ENCODE assay signal across 8 mouse cellular contexts in the genomic region with DNA sequence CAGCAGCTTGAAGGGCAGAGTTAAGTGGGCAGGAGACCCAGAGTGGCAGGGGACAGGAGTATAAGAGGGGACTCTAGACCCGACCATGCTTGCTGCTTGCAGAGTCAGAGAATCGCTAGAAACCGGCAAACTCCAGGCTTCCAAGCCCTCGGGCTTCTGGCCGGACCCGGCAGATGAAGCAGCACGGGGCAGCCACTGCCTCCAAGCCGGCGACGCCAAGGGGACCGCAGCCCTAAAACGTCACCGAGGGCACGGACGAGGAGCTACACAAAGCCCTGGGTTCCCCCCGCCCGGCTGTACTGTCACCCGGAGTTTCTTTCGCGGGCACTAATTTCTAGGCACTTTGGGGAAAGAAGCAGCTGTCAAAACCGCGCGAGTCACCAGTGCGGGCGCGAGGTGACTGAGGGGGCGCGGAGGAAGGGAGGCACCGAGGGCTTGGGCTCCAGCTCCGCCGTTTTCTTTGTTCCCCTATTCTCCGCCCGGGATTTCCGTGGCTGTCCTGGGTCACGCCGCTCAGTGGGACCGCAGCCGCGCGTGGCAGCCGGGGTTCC. TPM values are rescaled to one million over a fixed set of nuclear protein-coding genes. Genes with fewer than 3 reads are reported as not detected.
DNase-seq lines count a peak whose midpoint lies in the region; ATAC-seq lines count a peak whose summit lies in the region.

No protein-coding gene starts in this region.

- H3K27ac ChIP-seq in forebrain, embryonic 10.5 days: peak overlapping the region; percentile 99

- peak; percentile 75 for DNase-seq in kidney, adult 18-20 months
- DNase-seq in kidney, adult 11 months: no peak
- DNase-seq in brain, embryonic 18.5 days (ENCODE audit: low read depth, low spot score): peak; percentile 32
- peak; percentile 67 for DNase-seq in forebrain, embryonic 10.5 days (ENCODE audit: extremely low spot score, low spot score)
- DNase-seq in left cerebral cortex, postnatal 14 days (ENCODE audit: low spot score in 2 of 2): peak; percentile 36 to 55
- peak; percentile 49 for DNase-seq in skeletal muscle tissue, adult 2 months (ENCODE audit: low read depth, low spot score)

- H3K36me3 ChIP-seq in forebrain, embryonic 10.5 days (replicated peaks): peaks cover 6% of the 10 kb centered on the region; the same call in 1 of the 2 replicates

- peak overlapping the region; percentile 87 for H3K4me3 ChIP-seq in forebrain, embryonic 10.5 days

- H3K4me1 ChIP-seq in forebrain, embryonic 10.5 days: peaks cover 17% of the 10 kb centered on the region

- 0 out of 2 replicates have a peak, but pooled peaks cover 2% of the 10 kb centered on the region for H3K9me3 ChIP-seq in forebrain, embryonic 10.5 days

- WGBS in forebrain, embryonic 10.5 days: 0% methylated on average over 41 of the region's 41 CpGs

- no peaks in the 10 kb centered on the region for H3K27me3 ChIP-seq in forebrain, embryonic 10.5 days (ENCODE audit: poor library complexity, severe bottlenecking)

- ATAC-seq in hematopoietic stem cell, adult 5-6 weeks (replicated peaks in 1 of 2; ENCODE audit: insufficient read depth in 1 of 2, low FRiP score in 2 of 2, low TSS enrichment in 1 of 2, low read depth in 1 of 2, poor library complexity in 2 of 2, severe bottlenecking in 2 of 2): peak; percentile 39 to 61
- peak; percentile 32 for ATAC-seq in megakaryocyte progenitor cell, adult 5-6 weeks (replicated peaks; ENCODE audit: poor library complexity)

- intact Hi-C loops in left cerebral cortex, postnatal 14 days (cut with DNase I): loop anchor here (5.0 kb wide), 2 partner anchors 110 to 125 kb away; a partner anchor contains a TSS

RNA-seq across cellular contexts. Expression of a gene that starts 10.0 kb away (rescaled TPM):
- 24.7 and 31.7 TPM in 2 replicates for polyA plus RNA-seq in forebrain, embryonic 10.5 days (2016; fragmentation: Nextera tagmentation; extraction: Ambion mirVana)
- total RNA-seq in hematopoietic stem cell, adult 5-6 weeks (2017): 37.1 and 47.0 TPM in 2 replicates
- 100 to 1,000 TPM; 120 to 135 TPM for total RNA-seq in left cerebral cortex, postnatal 14 days (2021)
- total RNA-seq in megakaryocyte progenitor cell, adult 5-6 weeks (2015): 28.9 and 32.2 TPM in 2 replicates
- 17.9 and 23.1 TPM in 2 replicates for total RNA-seq in megakaryocyte progenitor cell, adult 5-6 weeks (2017)
